Mouse (Mus musculus): ENCODE measurements around the gene Plcb3. TPM values are rescaled to one million over a fixed set of nuclear protein-coding genes. Genes with fewer than 3 reads are reported as not detected.

Gene Plcb3
- total and polyA plus RNA-seq, 3 experiments = 9.9 to 21.0 (median 14.1) TPM

DNA sequence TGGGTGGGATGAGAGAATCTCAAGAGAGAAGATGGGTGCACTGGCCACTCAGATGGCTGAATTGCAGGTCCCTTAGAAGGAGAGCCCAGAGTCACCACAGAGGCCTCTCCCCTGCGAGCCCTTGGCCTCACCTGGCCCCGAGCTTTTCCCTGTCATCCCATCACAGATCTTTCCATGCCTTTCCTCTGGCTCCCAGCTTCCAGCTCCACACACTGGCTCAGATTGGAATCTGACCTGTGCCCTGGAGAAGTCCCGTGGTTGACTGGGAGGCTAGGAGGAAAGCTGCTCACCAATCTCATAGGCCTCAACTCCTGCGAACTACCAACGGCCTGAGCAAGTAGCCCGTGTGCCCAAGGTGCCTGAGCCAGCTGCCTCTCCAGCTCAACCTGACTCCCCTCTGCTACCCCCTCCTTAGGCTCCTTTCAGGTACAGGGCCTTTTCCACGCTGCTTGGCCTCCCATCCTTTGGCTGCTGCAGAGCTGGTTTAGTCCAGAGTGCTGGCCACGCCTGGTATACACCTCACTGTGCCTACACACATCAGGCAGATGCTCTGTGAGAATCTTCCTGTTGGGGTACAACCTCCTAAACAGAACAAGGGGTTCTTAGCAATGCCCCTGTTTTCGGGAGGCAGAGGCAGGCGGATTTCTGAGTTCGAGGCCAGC lies 70.6 kb downstream of the Plcb3 start:
- DNase-seq (ENCODE audit: low spot score) (no peak), ATAC-seq (ENCODE audit: extremely low read depth, insufficient number of reproducible peaks, low FRiP score, poor library complexity, severe bottlenecking) (no peak)
- peaks cover 48% of the 10 kb centered on the region for H3K36me3 ChIP-seq (replicated peaks)
- no peaks in the 10 kb centered on the region for H3K27me3 ChIP-seq (ENCODE audit: insufficient read depth, low read length)
- no peaks in the 10 kb centered on the region for H3K9me3 ChIP-seq (replicated peaks)
- H3K4me1 ChIP-seq (ENCODE audit: insufficient read depth, low read depth, low read length) = peaks cover 30% of the 10 kb centered on the region
- no peak overlapping the region for H3K4me3 ChIP-seq (ENCODE audit: low read depth, low read length)
- TF ChIP-seq POLR2AphosphoS5 (IDR thresholded peaks at IDR 0.05; ENCODE audit: insufficient replicate concordance, low read depth, low read length) = no peak
- TF ChIP-seq TAL1 (conservative IDR thresholded peaks at IDR 0.05; ENCODE audit: low read depth, low read length) = no peak
- no peak for TF ChIP-seq GATA1 (IDR thresholded peaks at IDR 0.05; ENCODE audit: borderline replicate concordance, low read length)
- no peak for TF ChIP-seq GATA2 (IDR thresholded peaks at IDR 0.05; ENCODE audit: borderline replicate concordance, low read depth, low read length)
- TF ChIP-seq CTCF (IDR thresholded peaks at IDR 0.05; ENCODE audit: low read depth, low read length) = no peak

DNA sequence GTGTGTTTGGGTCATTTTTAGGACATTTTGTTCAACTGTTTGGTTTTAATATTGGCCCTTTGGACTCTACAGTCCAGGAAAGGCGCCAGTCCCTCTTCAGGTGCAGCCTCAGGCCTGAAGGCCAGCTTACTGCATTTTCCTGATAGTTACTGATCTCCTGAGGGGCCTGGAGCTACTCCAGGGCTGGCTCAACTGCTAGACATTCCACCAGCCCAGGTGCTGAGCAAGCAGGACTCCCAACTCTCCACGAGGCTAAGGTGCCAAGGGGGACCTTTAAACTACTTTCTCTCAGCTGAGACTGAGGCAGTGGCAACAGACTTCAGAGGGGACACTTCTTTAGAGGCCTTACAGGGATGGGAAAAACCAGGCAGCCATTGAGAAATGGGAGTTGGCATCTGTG lies 71.4 kb downstream of the Plcb3 start:
- no peak for ATAC-seq (ENCODE audit: extremely low read depth, insufficient number of reproducible peaks, low FRiP score, poor library complexity, severe bottlenecking)
- TF ChIP-seq POLR2AphosphoS5 (IDR thresholded peaks at IDR 0.05; ENCODE audit: insufficient replicate concordance, low read depth, low read length) = no peak
- TF ChIP-seq TAL1 (conservative IDR thresholded peaks at IDR 0.05; ENCODE audit: low read depth, low read length) = no peak
- TF ChIP-seq GATA2 (IDR thresholded peaks at IDR 0.05; ENCODE audit: borderline replicate concordance, low read depth, low read length) = no peak
- no peak for TF ChIP-seq GATA1 (IDR thresholded peaks at IDR 0.05; ENCODE audit: borderline replicate concordance, low read length)
- TF ChIP-seq CTCF (IDR thresholded peaks at IDR 0.05; ENCODE audit: low read depth, low read length) = no peak
- Histone ChIP-seq H3K27me3 (ENCODE audit: insufficient read depth, low read length) (no peaks in the 10 kb centered on the region), H3K4me3 (ENCODE audit: low read depth, low read length) (no peak overlapping the region), H3K9me3 (replicated peaks) (peaks cover 7% of the 10 kb centered on the region), H3K36me3 (replicated peaks) (peaks cover 45% of the 10 kb centered on the region), H3K4me1 (ENCODE audit: insufficient read depth, low read depth, low read length) (peaks cover 28% of the 10 kb centered on the region)
- DNase-seq (ENCODE audit: low spot score) = no peak

DNA sequence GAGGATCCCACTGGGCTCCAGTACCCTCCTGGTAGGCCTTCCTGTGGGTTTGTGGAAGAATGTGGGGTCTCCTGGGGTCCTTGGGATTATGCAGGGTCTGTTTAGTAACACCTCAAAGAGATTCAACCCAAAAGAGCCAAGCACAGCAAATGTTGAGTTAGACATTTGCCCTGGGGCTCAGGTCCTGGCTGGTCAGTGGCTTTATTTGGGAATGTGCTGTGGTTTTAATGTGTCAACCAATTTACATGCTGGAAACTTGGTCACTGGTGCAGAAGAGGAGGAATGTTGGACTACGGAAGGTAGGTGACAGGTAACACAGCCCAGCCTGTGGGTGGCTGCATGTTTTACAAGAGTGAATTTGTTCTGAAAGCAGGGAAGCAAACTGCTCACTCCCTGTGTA lies 73.2 kb downstream of the Plcb3 start:
- no peak for ATAC-seq (ENCODE audit: extremely low read depth, insufficient number of reproducible peaks, low FRiP score, poor library complexity, severe bottlenecking)
- TF ChIP-seq POLR2AphosphoS5 (IDR thresholded peaks at IDR 0.05; ENCODE audit: insufficient replicate concordance, low read depth, low read length) = no peak
- TF ChIP-seq GATA2 (IDR thresholded peaks at IDR 0.05; ENCODE audit: borderline replicate concordance, low read depth, low read length) = no peak
- peaks cover 43% of the 10 kb centered on the region for H3K36me3 ChIP-seq (replicated peaks)
- H3K4me3 ChIP-seq (ENCODE audit: low read depth, low read length) = no peak overlapping the region
- H3K4me1 ChIP-seq (ENCODE audit: insufficient read depth, low read depth, low read length) = peaks cover 17% of the 10 kb centered on the region
- 0 out of 2 replicates have a peak, but pooled peaks cover 3% of the 10 kb centered on the region for H3K27me3 ChIP-seq (ENCODE audit: insufficient read depth, low read length)
- no peak for DNase-seq (ENCODE audit: low spot score)
- H3K9me3 ChIP-seq (replicated peaks) = peaks cover 11% of the 10 kb centered on the region

Other genes with a start within 250 kb of the Plcb3 start
Only the 20 nearest of the 21 such genes appear.
- 3.6 and 9.6 TPM in 2 replicates for gene Rps6ka4, start 135.8 kb downstream of the Plcb3 start, total RNA-seq (2014; fragmentation: Nextera tagmentation)
- 7.2 and 9.8 TPM in 2 replicates for gene Rps6ka4, start 135.8 kb downstream of the Plcb3 start, total RNA-seq (2017)
- gene Rps6ka4, start 135.8 kb downstream of the Plcb3 start, polyA plus RNA-seq (2012) = 29.5 and 37.6 TPM in 2 replicates
- 14.6 and 18.8 TPM in 2 replicates for gene Ccdc88b, start 118.3 kb downstream of the Plcb3 start, total RNA-seq (2014; fragmentation: Nextera tagmentation)
- 54.3 and 65.7 TPM in 2 replicates for gene Ccdc88b, start 118.3 kb downstream of the Plcb3 start, total RNA-seq (2017)
- gene Ccdc88b, start 118.3 kb downstream of the Plcb3 start, polyA plus RNA-seq (2012) = 102 and 124 TPM in 2 replicates
- 191 and 244 TPM in 2 replicates for gene Trmt112, start 66.8 kb downstream of the Plcb3 start, total RNA-seq (2014; fragmentation: Nextera tagmentation)
- 286 and 298 TPM in 2 replicates for gene Trmt112, start 66.8 kb downstream of the Plcb3 start, total RNA-seq (2017)
- 261 and 287 TPM in 2 replicates for gene Trmt112, start 66.8 kb downstream of the Plcb3 start, polyA plus RNA-seq (2012)
- gene Prdx5, start 66.4 kb downstream of the Plcb3 start, total RNA-seq (2014; fragmentation: Nextera tagmentation) = 53.7 and 59.2 TPM in 2 replicates
- 210 and 225 TPM in 2 replicates for gene Prdx5, start 66.4 kb downstream of the Plcb3 start, total RNA-seq (2017)
- 208 and 211 TPM in 2 replicates for gene Prdx5, start 66.4 kb downstream of the Plcb3 start, polyA plus RNA-seq (2012)
- 10.0 and 17.9 TPM in 2 replicates for gene Esrra, start 54.7 kb downstream of the Plcb3 start, total RNA-seq (2014; fragmentation: Nextera tagmentation)
- 21.1 and 25.6 TPM in 2 replicates for gene Esrra, start 54.7 kb downstream of the Plcb3 start, total RNA-seq (2017)
- 42.6 and 46.9 TPM in 2 replicates for gene Esrra, start 54.7 kb downstream of the Plcb3 start, polyA plus RNA-seq (2012)
- gene Catsperz, start 51.1 kb downstream of the Plcb3 start, total RNA-seq (2014; fragmentation: Nextera tagmentation) = not detected in 2 replicates
- gene Catsperz, start 51.1 kb downstream of the Plcb3 start, total RNA-seq (2017) = 0.11 TPM in 1 of 2 replicates, not detected in the other
- not detected in 2 replicates for gene Catsperz, start 51.1 kb downstream of the Plcb3 start, polyA plus RNA-seq (2012)
- gene Kcnk4, start 42.0 kb downstream of the Plcb3 start, total RNA-seq (2014; fragmentation: Nextera tagmentation) = not detected in 2 replicates
- gene Kcnk4, start 42.0 kb downstream of the Plcb3 start, total RNA-seq (2017) = 0.23 TPM in 1 of 2 replicates, not detected in the other
- 0.05 TPM in 1 of 2 replicates, not detected in the other for gene Kcnk4, start 42.0 kb downstream of the Plcb3 start, polyA plus RNA-seq (2012)
- gene Bad, start 34.6 kb downstream of the Plcb3 start, total RNA-seq (2014; fragmentation: Nextera tagmentation) = 12.6 and 19.1 TPM in 2 replicates
- gene Bad, start 34.6 kb downstream of the Plcb3 start, total RNA-seq (2017) = 50.7 and 62.7 TPM in 2 replicates
- gene Bad, start 34.6 kb downstream of the Plcb3 start, polyA plus RNA-seq (2012) = 51.9 and 52.0 TPM in 2 replicates
- 20.0 and 24.9 TPM in 2 replicates for gene Gpr137, start 34.0 kb downstream of the Plcb3 start, total RNA-seq (2014; fragmentation: Nextera tagmentation)
- 22.8 and 24.9 TPM in 2 replicates for gene Gpr137, start 34.0 kb downstream of the Plcb3 start, total RNA-seq (2017)
- 32.1 and 39.9 TPM in 2 replicates for gene Gpr137, start 34.0 kb downstream of the Plcb3 start, polyA plus RNA-seq (2012)
- gene Ppp1r14b, start 1.5 kb downstream of the Plcb3 start, total RNA-seq (2014; fragmentation: Nextera tagmentation) = 74.0 and 111 TPM in 2 replicates
- 141 and 168 TPM in 2 replicates for gene Ppp1r14b, start 1.5 kb downstream of the Plcb3 start, total RNA-seq (2017)
- 281 and 350 TPM in 2 replicates for gene Ppp1r14b, start 1.5 kb downstream of the Plcb3 start, polyA plus RNA-seq (2012)
- 72.6 and 120 TPM in 2 replicates for gene Fkbp2, start 4.0 kb upstream of the Plcb3 start, total RNA-seq (2014; fragmentation: Nextera tagmentation)
- 58.8 and 72.0 TPM in 2 replicates for gene Fkbp2, start 4.0 kb upstream of the Plcb3 start, total RNA-seq (2017)
- gene Fkbp2, start 4.0 kb upstream of the Plcb3 start, polyA plus RNA-seq (2012) = 170 and 201 TPM in 2 replicates
- 29.6 and 41.0 TPM in 2 replicates for gene Vegfb, start 11.2 kb upstream of the Plcb3 start, total RNA-seq (2014; fragmentation: Nextera tagmentation)
- 18.5 and 20.2 TPM in 2 replicates for gene Vegfb, start 11.2 kb upstream of the Plcb3 start, total RNA-seq (2017)
- 92.6 and 118 TPM in 2 replicates for gene Vegfb, start 11.2 kb upstream of the Plcb3 start, polyA plus RNA-seq (2012)
- gene Dnajc4, start 16.1 kb upstream of the Plcb3 start, total RNA-seq (2014; fragmentation: Nextera tagmentation) = 29.4 and 29.5 TPM in 2 replicates
- gene Dnajc4, start 16.1 kb upstream of the Plcb3 start, total RNA-seq (2017) = 11.6 and 14.4 TPM in 2 replicates
- 23.9 and 24.3 TPM in 2 replicates for gene Dnajc4, start 16.1 kb upstream of the Plcb3 start, polyA plus RNA-seq (2012)
- gene Nudt22, start 19.6 kb upstream of the Plcb3 start, total RNA-seq (2014; fragmentation: Nextera tagmentation) = 16.6 and 30.0 TPM in 2 replicates
- gene Nudt22, start 19.6 kb upstream of the Plcb3 start, total RNA-seq (2017) = 17.8 and 21.0 TPM in 2 replicates
- 19.2 and 23.9 TPM in 2 replicates for gene Nudt22, start 19.6 kb upstream of the Plcb3 start, polyA plus RNA-seq (2012)
- gene Trpt1, start 19.7 kb upstream of the Plcb3 start, total RNA-seq (2014; fragmentation: Nextera tagmentation) = 2.6 and 6.1 TPM in 2 replicates
- 1.6 and 2.7 TPM in 2 replicates for gene Trpt1, start 19.7 kb upstream of the Plcb3 start, total RNA-seq (2017)
- gene Trpt1, start 19.7 kb upstream of the Plcb3 start, polyA plus RNA-seq (2012) = 1.2 TPM in 2 replicates
- gene Fermt3, start 43.0 kb upstream of the Plcb3 start, total RNA-seq (2014; fragmentation: Nextera tagmentation) = 66.2 and 69.5 TPM in 2 replicates
- 267 and 318 TPM in 2 replicates for gene Fermt3, start 43.0 kb upstream of the Plcb3 start, total RNA-seq (2017)
- 461 and 527 TPM in 2 replicates for gene Fermt3, start 43.0 kb upstream of the Plcb3 start, polyA plus RNA-seq (2012)
- gene Stip1, start 63.5 kb upstream of the Plcb3 start, total RNA-seq (2014; fragmentation: Nextera tagmentation) = 301 and 356 TPM in 2 replicates
- 267 and 279 TPM in 2 replicates for gene Stip1, start 63.5 kb upstream of the Plcb3 start, total RNA-seq (2017)
- gene Stip1, start 63.5 kb upstream of the Plcb3 start, polyA plus RNA-seq (2012) = 136 and 224 TPM in 2 replicates
- gene Macrod1, start 80.3 kb upstream of the Plcb3 start, total RNA-seq (2014; fragmentation: Nextera tagmentation) = not detected in 2 replicates
- not detected in 2 replicates for gene Macrod1, start 80.3 kb upstream of the Plcb3 start, total RNA-seq (2017)
- gene Macrod1, start 80.3 kb upstream of the Plcb3 start, polyA plus RNA-seq (2012) = 0.60 and 0.89 TPM in 2 replicates
- gene Flrt1, start 129.3 kb upstream of the Plcb3 start, total RNA-seq (2014; fragmentation: Nextera tagmentation) = not detected in 2 replicates
- gene Flrt1, start 129.3 kb upstream of the Plcb3 start, total RNA-seq (2017) = 0.05 and 0.12 TPM in 2 replicates
- gene Flrt1, start 129.3 kb upstream of the Plcb3 start, polyA plus RNA-seq (2012) = not detected in 2 replicates
- gene Otub1, start 229.8 kb upstream of the Plcb3 start, total RNA-seq (2014; fragmentation: Nextera tagmentation) = 46.4 and 50.2 TPM in 2 replicates
- 88.2 and 91.4 TPM in 2 replicates for gene Otub1, start 229.8 kb upstream of the Plcb3 start, total RNA-seq (2017)
- gene Otub1, start 229.8 kb upstream of the Plcb3 start, polyA plus RNA-seq (2012) = 153 and 175 TPM in 2 replicates